Mouse (Mus musculus) ES-Bruce4 (cell line): ENCODE measurements around the gene Gm42791. TPM values are rescaled to one million over a fixed set of nuclear protein-coding genes. Genes with fewer than 3 reads are reported as not detected.

Experiments
- H3K27ac ChIP-seq: 2 replicates; pipeline ENCODE4 v1.5.1; 2012; ENCODE audit warnings: low read length, inconsistent platforms; ENCODE audit not compliant: insufficient read depth
- H3K27me3 ChIP-seq: 2 replicates; pipeline ENCODE4 v1.6.1; 2012; ENCODE audit warnings: mild to moderate bottlenecking, low read length, inconsistent platforms; ENCODE audit not compliant: control insufficient read depth, poor library complexity, insufficient read depth, severe bottlenecking
- H3K36me3 ChIP-seq: 2 replicates; pipeline ENCODE4 v1.6.1; 2012; ENCODE audit warnings: inconsistent platforms, mild to moderate bottlenecking, low read length, moderate library complexity; ENCODE audit not compliant: control insufficient read depth, poor library complexity, insufficient read depth, severe bottlenecking
- H3K4me1 ChIP-seq: one replicate; pipeline ENCODE4 v1.8.1; 2011; ENCODE audit warnings: low read length; ENCODE audit not compliant: control insufficient read depth, insufficient read depth
- H3K4me3 ChIP-seq: 2 replicates; pipeline ENCODE4 v1.5.1; 2011; ENCODE audit warnings: low read depth, mild to moderate bottlenecking, low read length
- H3K9ac ChIP-seq: 2 replicates; pipeline ENCODE4 v1.6.1; 2012; ENCODE audit warnings: low read depth, mild to moderate bottlenecking, inconsistent platforms; ENCODE audit not compliant: poor library complexity, severe bottlenecking
- H3K9me3 ChIP-seq: replicated peaks from 2 replicates; pipeline ENCODE4 v1.6.1; 2012; ENCODE audit warnings: mild to moderate bottlenecking, low read length, inconsistent platforms; ENCODE audit not compliant: control insufficient read depth, poor library complexity, insufficient read depth, severe bottlenecking
- CTCF ChIP-seq: IDR thresholded peaks from one replicate; pipeline ENCODE4 v1.8.1; 2011; ENCODE audit warnings: low read depth, low read length
- EP300 ChIP-seq: IDR thresholded peaks from 2 replicates; pipeline ENCODE4 v1.6.1; 2011; ENCODE audit warnings: low read depth, low read length; ENCODE audit not compliant: insufficient read depth
- POLR2A ChIP-seq: IDR thresholded peaks from one replicate; pipeline ENCODE4 v1.8.1; 2011; ENCODE audit warnings: low read length; ENCODE audit not compliant: insufficient read depth
- polyA plus RNA-seq: library from polyadenylated mRNA; stranded (reverse); fragments of >200 nt; gene quantifications from 2 replicates; pipeline ENCODE4 v1.2.4, GENCODE M21; 2011; ENCODE audit warnings: low read depth; ENCODE audit not compliant: missing spikeins, insufficient read depth, insufficient read length

Gm42791 gene
- polyA plus RNA-seq, 1 experiment = 4.8 TPM

DNA sequence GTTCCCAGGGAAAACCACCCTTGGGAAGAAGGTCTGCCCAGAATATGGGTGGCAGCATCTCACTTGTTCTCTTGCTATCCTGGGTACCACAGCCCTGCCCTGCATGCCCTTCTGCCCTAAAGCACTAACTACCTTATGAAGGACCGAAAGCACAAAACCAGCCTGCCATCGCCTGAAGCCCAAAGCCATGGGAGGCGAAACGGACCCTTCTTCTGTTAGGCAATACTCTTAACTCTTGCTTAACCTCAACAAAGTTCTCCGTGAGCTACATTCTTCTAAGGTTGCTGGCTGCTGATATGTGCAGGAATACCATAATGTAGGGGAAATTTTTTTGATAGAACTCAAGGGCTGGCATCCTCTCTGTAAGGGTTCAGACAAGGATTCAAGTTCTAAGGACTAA is 72.2 kb downstream of the Gm42791 start:
- Histone ChIP-seq H3K9ac (no peak overlapping the region), H3K27ac (no peak overlapping the region), H3K27me3 (no peaks in the 10 kb centered on the region), H3K4me1 (peaks cover 2% of the 10 kb centered on the region), H3K4me3 (no peak overlapping the region), H3K9me3 (no peaks in the 10 kb centered on the region), H3K36me3 (no peaks in the 10 kb centered on the region)
- TF ChIP-seq POLR2A (no peak), EP300 (no peak), CTCF (no peak)

DNA sequence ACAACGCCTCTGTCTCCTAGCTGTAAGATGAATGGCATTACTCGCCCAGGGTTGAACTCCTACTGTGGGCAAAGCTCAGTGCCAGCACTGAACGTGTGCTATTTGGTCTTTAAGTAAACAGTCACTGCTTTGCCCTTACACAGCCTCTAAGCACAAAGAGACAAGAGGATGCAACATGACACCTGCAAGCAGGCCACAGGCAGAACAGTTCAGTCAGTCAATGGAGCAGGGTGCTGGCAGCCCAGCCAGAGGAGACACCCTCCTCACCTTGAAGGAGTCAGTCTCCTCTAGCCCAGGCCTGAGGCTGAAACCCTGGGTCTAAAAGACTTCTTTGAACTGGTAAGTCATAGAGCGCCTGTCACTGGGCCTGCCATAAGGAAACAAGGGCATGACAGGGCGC is 76.9 kb downstream of the Gm42791 start:
- Histone ChIP-seq H3K27me3 (no peaks in the 10 kb centered on the region), H3K9ac (no peak overlapping the region), H3K9me3 (no peaks in the 10 kb centered on the region), H3K36me3 (no peaks in the 10 kb centered on the region), H3K4me1 (peaks cover 2% of the 10 kb centered on the region), H3K4me3 (no peak overlapping the region), H3K27ac (no peak overlapping the region)
- no peak for TF ChIP-seq CTCF
- peak; percentile 77; the same call in 1 of the 2 replicates for TF ChIP-seq EP300
- no peak for TF ChIP-seq POLR2A

DNA sequence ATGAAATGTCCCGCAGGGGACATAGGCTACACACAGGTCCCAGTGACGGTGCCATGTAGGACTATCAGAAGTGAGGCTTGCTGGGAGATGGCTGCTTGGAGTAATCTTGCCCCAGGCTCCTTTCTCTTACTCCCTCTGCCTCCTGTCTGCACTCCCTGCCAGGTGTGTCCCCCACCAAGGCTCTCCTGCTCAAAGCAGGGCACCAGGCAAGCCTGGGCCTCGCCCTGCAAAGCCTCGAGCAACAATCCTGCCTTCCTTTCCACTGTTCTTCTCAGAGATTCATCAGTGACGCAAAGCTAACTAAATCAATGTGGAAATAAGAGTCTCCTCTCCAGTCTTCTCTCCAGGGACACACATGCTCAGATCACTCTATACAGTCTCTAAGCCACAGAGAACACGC is 78.2 kb downstream of the Gm42791 start:
- Histone ChIP-seq H3K27ac (no peak overlapping the region), H3K27me3 (no peaks in the 10 kb centered on the region), H3K36me3 (no peaks in the 10 kb centered on the region), H3K4me1 (peaks cover 2% of the 10 kb centered on the region), H3K9ac (no peak overlapping the region), H3K9me3 (no peaks in the 10 kb centered on the region), H3K4me3 (no peak overlapping the region)
- no peak for TF ChIP-seq EP300
- TF ChIP-seq POLR2A = no peak
- TF ChIP-seq CTCF = no peak

DNA sequence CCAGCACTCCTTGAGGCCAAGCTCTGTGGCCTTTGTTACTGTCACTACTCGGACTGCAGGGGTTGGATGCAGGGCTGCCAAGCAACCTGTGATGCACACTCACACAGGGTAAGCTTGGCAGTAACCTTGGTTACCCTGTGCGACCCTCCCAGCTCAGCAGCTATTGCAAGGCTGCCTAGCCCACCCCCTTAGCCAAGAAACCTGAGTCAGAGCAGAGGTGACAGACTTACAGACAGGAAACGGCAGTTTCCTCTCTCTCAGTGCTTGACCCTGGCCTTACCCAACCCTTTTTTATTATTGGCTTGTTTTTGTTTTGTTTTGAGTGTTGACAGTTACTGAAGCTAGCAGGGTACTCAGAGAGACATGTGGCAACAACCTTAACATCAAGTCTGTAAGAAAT is 82.7 kb downstream of the Gm42791 start:
- Histone ChIP-seq H3K27ac (no peak overlapping the region), H3K36me3 (no peaks in the 10 kb centered on the region), H3K4me3 (no peak overlapping the region), H3K27me3 (no peaks in the 10 kb centered on the region), H3K9me3 (no peaks in the 10 kb centered on the region), H3K9ac (no peak overlapping the region), H3K4me1 (peaks cover 4% of the 10 kb centered on the region)
- no peak for TF ChIP-seq CTCF
- no peak for TF ChIP-seq POLR2A
- no peak for TF ChIP-seq EP300

DNA sequence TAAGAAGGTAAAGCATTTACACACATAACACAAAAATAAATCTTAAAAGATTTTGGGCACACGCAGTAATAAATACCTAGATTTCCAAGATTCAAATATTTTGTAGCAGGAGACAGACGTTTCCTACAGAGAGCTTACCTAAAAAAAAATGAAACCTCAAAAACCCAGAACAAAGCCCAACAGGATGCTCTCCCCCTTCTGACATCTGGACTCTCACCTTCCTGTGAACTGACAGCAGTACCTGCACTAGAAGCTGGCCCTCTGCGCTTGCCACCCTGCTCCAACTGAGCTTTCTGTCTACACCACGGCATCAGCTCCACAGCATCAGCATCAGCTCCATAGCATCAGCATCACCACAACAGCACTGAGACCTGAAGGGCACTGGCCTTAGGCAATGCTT is 84.9 kb downstream of the Gm42791 start:
- Histone ChIP-seq H3K36me3 (no peaks in the 10 kb centered on the region), H3K4me3 (no peak overlapping the region), H3K27ac (no peak overlapping the region), H3K4me1 (peaks cover 6% of the 10 kb centered on the region), H3K9me3 (no peaks in the 10 kb centered on the region), H3K9ac (no peak overlapping the region), H3K27me3 (no peaks in the 10 kb centered on the region)
- TF ChIP-seq CTCF = no peak
- no peak for TF ChIP-seq POLR2A
- TF ChIP-seq EP300 = no peak

DNA sequence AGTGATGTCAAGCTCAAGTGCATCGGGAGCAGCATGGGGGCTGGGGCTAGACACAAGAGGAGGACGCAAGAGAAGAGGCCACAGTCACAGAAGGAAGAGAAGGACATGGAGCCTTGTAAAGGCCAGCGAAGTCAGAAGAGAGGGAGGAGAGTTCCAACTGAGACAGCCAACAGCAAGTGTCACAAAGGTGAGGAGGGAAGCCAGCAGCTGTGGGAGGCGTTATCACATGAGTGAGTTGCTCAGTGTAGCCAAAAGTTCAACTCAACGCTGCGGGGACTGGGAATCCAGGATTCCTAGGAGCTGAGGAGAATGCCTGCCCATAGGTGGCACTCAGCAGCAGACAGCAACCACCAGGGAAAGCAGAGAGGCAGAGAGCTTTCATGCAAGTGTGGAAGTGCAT is 85.5 kb downstream of the Gm42791 start:
- Histone ChIP-seq H3K4me3 (no peak overlapping the region), H3K36me3 (no peaks in the 10 kb centered on the region), H3K27ac (no peak overlapping the region)

More for the DNA sequence above, 85.5 kb downstream of the Gm42791 start:
- Histone ChIP-seq H3K27me3 (no peaks in the 10 kb centered on the region), H3K9me3 (no peaks in the 10 kb centered on the region), H3K9ac (no peak overlapping the region), H3K4me1 (peaks cover 6% of the 10 kb centered on the region)
- no peak for TF ChIP-seq EP300
- no peak for TF ChIP-seq POLR2A
- TF ChIP-seq CTCF = peak; percentile 31
